ENCODE assay signal across 8 mouse cellular contexts in the genomic region with DNA sequence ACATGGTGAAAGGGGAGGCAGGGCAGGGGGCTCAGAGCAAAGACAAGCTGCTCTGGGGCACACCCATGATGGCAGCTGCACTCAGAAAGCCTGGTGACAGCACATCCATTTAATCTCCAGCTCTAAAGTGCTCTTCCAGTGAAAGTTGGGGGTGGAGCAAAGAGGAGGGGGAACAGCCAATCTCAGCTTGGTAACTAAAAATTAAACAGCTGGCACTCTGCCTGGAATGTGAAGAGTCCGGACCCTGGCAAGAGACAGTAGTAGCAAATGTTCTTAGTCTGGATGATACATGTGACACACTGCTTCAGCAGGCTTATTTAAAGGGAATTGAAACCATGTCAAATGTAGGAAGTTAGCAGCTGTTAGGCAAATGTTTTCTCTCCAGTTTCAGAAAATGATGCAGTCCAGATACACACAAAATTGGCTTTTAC. TPM values are rescaled to one million over a fixed set of nuclear protein-coding genes. Genes with fewer than 3 reads are reported as not detected.
A peak's percentile ranks its signal among the peaks of the same experiment; 100 is the strongest.
DNase-seq lines count a peak whose midpoint lies in the region; ATAC-seq and TF ChIP-seq lines count a peak whose summit lies in the region.

No protein-coding gene starts in this region.

- peak; percentile 45 for DNase-seq in 3134 (ENCODE audit: extremely low read depth, insufficient read length, low spot score)
- DNase-seq in adrenal gland, adult 2 months: peak; percentile 77
- DNase-seq in forebrain, postnatal 0 days: peak; percentile 85
- peak; percentile 78 to 90 for DNase-seq in heart, postnatal 14 days
- peak; percentile 91 for DNase-seq in layer of hippocampus, adult 11-12 months (ENCODE audit: low spot score)
- DNase-seq in retina, postnatal 1 day: peak; percentile 81

- H3K9ac ChIP-seq in forebrain, postnatal 0 days: no peak overlapping the region
- H3K9ac ChIP-seq in lung, embryonic 15.5 days: no peak overlapping the region

- H3K27ac ChIP-seq in forebrain, postnatal 0 days (ENCODE audit: low read depth, low read length): peak overlapping the region; percentile 57
- peak overlapping the region; percentile 76 for H3K27ac ChIP-seq in lung, embryonic 15.5 days

- H3K36me3 ChIP-seq in forebrain, postnatal 0 days (ENCODE audit: insufficient read depth): peaks cover 13% of the 10 kb centered on the region
- peaks cover 21% of the 10 kb centered on the region for H3K36me3 ChIP-seq in lung, embryonic 15.5 days

- no peak for TF ChIP-seq CTCF in forebrain, postnatal 0 days (IDR thresholded peaks at IDR 0.05; ENCODE audit: low read depth)

- H3K9me3 ChIP-seq in forebrain, postnatal 0 days (ENCODE audit: low read length): no peaks in the 10 kb centered on the region
- no peaks in the 10 kb centered on the region for H3K9me3 ChIP-seq in lung, embryonic 15.5 days

- ATAC-seq in forebrain, postnatal 0 days: peak; percentile 96
- peak; percentile 98 for ATAC-seq in lung, embryonic 15.5 days (ENCODE audit: borderline replicate concordance, extremely low read depth, low FRiP score, low TSS enrichment)
- ATAC-seq in activated CD4-positive, CD25-positive, alpha-beta regulatory T cell, adult 4 months: no peak

- H3K4me2 ChIP-seq in forebrain, postnatal 0 days (ENCODE audit: low read depth): no peak overlapping the region
- peak overlapping the region; percentile 36 for H3K4me2 ChIP-seq in lung, embryonic 15.5 days

- H3K4me1 ChIP-seq in forebrain, postnatal 0 days (ENCODE audit: insufficient read depth): peaks cover 3% of the 10 kb centered on the region; the same call in 1 of the 2 replicates
- peaks cover 17% of the 10 kb centered on the region for H3K4me1 ChIP-seq in lung, embryonic 15.5 days

- 3% methylated on average over 1 of the region's 1 CpGs for WGBS in forebrain, postnatal 0 days
- 0% methylated on average over 1 of the region's 1 CpGs for WGBS in lung, embryonic 15.5 days

- no peak overlapping the region for H3K4me3 ChIP-seq in forebrain, postnatal 0 days (ENCODE audit: low read depth, low read length)
- no peak overlapping the region; the same call in 1 of the 2 replicates for H3K4me3 ChIP-seq in lung, embryonic 15.5 days

- intact Hi-C loops in heart, postnatal 14 days (cut with DNase I): loop anchor here (2.0 kb wide), 1 partner anchor 23 kb away; a partner anchor contains a TSS

- H3K27me3 ChIP-seq in forebrain, postnatal 0 days (ENCODE audit: insufficient read depth, low read length): no peaks in the 10 kb centered on the region
- H3K27me3 ChIP-seq in lung, embryonic 15.5 days: no peaks in the 10 kb centered on the region

RNA-seq across cellular contexts. Expression of a gene that starts 23.9 kb away (rescaled TPM):
- total RNA-seq in adrenal gland, adult 2 months (2021): 10 to 100 TPM; 96.7 to 98.7 TPM
- 35.7 and 49.7 TPM in 2 replicates for polyA plus RNA-seq in adrenal gland, adult 2 months (2012; rRNA removed)
- total RNA-seq in forebrain, postnatal 0 days (2014; rRNA removed): 59.6 and 70.5 TPM in 2 replicates
- 26.7 and 40.4 TPM in 2 replicates for polyA plus RNA-seq in forebrain, postnatal 0 days (2015; fragmentation: Nextera tagmentation; extraction: Ambion mirVana)
- 100 to 1,000 TPM; 266 to 269 TPM for total RNA-seq in heart, postnatal 14 days (2021)
- 38.8 and 42.4 TPM in 2 replicates for polyA plus RNA-seq in lung, embryonic 15.5 days (2015; fragmentation: Nextera tagmentation; extraction: Ambion mirVana)
- 10 to 100 TPM; 23.3 to 25.1 TPM for polyA plus RNA-seq in activated CD4-positive, CD25-positive, alpha-beta regulatory T cell, adult 4 months (2017; shearing (Covaris generic))

RNA-seq across cellular contexts. Expression of a gene that starts 27.7 kb away (rescaled TPM):
- total RNA-seq in adrenal gland, adult 2 months (2021): 10 to 100 TPM; 54.3 to 90.8 TPM
- 1.8 and 2.1 TPM in 2 replicates for polyA plus RNA-seq in adrenal gland, adult 2 months (2012; rRNA removed)
- 16.5 and 23.1 TPM in 2 replicates for total RNA-seq in forebrain, postnatal 0 days (2014; rRNA removed)
- polyA plus RNA-seq in forebrain, postnatal 0 days (2015; fragmentation: Nextera tagmentation; extraction: Ambion mirVana): 7.1 and 8.9 TPM in 2 replicates
- 10 to 100 TPM; 46.2 to 50.4 TPM for total RNA-seq in heart, postnatal 14 days (2021)
- 53.1 and 59.1 TPM in 2 replicates for polyA plus RNA-seq in lung, embryonic 15.5 days (2015; fragmentation: Nextera tagmentation; extraction: Ambion mirVana)
- 10 to 100 TPM; 58.1 to 58.3 TPM for polyA plus RNA-seq in activated CD4-positive, CD25-positive, alpha-beta regulatory T cell, adult 4 months (2017; shearing (Covaris generic))
